Mouse (Mus musculus) thymus, adult 2 months (tissue): ENCODE measurements at regions not wholly inside any gene's neighbourhood (a gene's known extent, or its start where the extent isn't known, plus 50 kb on each side); places are given as distances from the start of the nearest gene placed in this dataset.

ENCODE experiments used
- CTCF ChIP-seq: fragments of 200-500 bp; IDR thresholded peaks from 2 replicates; pipeline ENCODE4 v1.5.1; 2012; ENCODE audit warnings: mild to moderate bottlenecking, control low read depth, low read length, moderate library complexity, borderline replicate concordance; ENCODE audit not compliant: control insufficient read depth, poor library complexity, insufficient read depth; ENCODE audit errors: extremely low read depth
- POLR2A ChIP-seq: fragments of 200-500 bp; IDR thresholded peaks from 2 replicates; pipeline ENCODE4 v1.6.1; 2012; ENCODE audit warnings: mild to moderate bottlenecking, low read length, control low read depth, moderate library complexity; ENCODE audit not compliant: control insufficient read depth, poor library complexity, insufficient read depth; ENCODE audit errors: extremely low read depth

GRCm38 (mm10) chr4:125275259-125275658 is 147.6 kb upstream of the Zc3h12a start:
- TF ChIP-seq POLR2A (no peak), CTCF (no peak)
